Mouse (Mus musculus) layer of hippocampus, adult 6 months (tissue): ENCODE data around the gene Ptpn18. TPM values are rescaled to one million over a fixed set of nuclear protein-coding genes. Genes with fewer than 3 reads are reported as not detected.

ENCODE experiments used
- long read RNA-seq, 2 experiments: library from polyadenylated mRNA; unstranded; transcript quantifications; one replicate each; pipeline ENCODE4 v2.0.0; 2019 to 2020
- microRNA-seq: library from miRNA; unstranded; fragments of <30 nt; microRNA quantifications from one replicate; pipeline ENCODE4 v1.2.0, GENCODE M21; 2020
- polyA plus RNA-seq: library from polyadenylated mRNA; unstranded; fragments of <200 nt; fragmentation: Nextera tagmentation; gene quantifications from 2 replicates; pipeline ENCODE4 v1.2.3, GENCODE M21; 2021

Gene Ptpn18
- polyA plus RNA-seq, result 11.8 and 16.9 TPM in 2 replicates
- long read RNA-seq, experiment 1, partial matches to known transcripts, result 9 of 12 reads
- long read RNA-seq, experiment 1, other reads (novel, unspliced or antisense), result 1 of 12 reads
- long read RNA-seq, experiment 2, partial matches to known transcripts, result 0 of 1 reads
- long read RNA-seq, experiment 2, other reads (novel, unspliced or antisense), result 0 of 1 reads

DNA sequence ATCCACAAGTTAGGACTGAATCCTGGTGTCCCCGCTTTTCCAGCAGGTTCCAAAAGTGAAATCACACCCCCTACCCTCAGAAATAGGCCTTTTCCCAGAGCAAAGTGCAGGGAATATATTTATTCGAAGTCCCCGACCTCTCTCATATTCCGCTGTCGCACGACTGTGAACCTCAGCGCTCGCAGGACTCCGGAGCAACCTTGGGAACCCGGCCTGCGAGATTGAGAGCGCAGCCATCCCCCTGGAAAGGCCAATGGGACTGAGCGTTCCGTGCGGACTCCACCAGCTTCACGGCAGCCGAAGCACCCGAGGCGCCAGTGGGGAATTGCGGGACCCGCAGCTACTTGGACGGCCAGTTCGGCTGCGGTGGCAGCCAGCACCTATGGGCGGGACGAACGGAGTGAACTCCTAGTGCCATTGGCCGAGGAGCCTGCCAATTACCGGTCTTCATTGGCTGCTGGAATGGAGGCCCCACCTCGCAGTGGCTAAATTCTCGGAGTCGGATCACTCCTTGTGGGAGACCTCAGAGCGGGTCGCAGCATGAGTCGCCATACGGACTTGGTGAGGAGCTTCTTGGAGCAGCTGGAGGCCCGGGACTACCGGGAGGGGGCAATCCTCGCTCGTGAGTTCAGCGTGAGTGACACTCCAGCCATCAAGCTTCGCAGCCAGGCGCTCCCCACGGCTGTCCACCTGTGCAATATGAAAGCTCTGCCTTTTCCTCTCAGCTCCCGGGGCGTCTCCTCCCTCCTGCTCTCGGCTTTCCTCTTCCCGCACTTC lies at the start of gene Ptpn18:
Gene Ptpn18 (plus strand): TSS at position 479 of the 777 bp plus-strand sequence.

DNA sequence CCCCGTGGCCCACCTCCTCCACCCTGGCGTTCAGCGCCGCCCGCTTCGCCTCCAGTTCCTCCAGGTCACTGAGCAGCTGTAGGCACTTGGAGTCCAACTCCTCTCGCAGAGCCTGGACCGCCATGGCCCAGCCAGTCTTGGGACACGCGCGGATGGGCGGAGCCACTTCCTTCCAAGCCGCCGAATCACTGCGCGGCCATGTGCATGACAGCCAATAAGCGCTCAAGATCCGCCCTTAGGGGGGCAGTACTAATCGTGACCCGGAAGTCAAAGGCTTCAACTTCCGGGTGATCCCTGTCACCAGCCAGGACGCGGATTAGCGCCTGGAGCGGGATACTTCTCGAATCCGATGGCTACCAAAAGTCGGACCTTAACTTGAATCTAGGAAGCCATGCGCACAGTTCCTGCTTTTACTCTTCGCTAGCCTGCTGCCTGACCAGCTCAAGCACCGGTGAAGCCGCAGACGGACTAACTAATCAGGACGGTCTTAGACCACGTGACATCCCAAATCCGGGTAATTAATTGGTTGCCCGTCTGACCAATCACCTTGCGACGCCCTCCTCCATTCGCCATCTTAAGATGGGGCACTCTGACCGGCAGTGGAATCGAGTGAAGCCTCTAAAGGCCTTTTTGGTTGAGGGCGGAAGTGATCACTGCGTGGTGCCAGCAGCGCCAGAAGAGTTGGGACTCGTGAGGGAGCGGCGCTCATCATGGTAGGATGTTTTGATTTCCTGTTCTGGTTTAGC lies 20.2 kb upstream of the Ptpn18 start, which contains the start of the genes Ccdc115 and Imp4:
Gene Ccdc115 (minus strand): TSS at position 458 of the 746 bp plus-strand sequence.
Gene Imp4 (plus strand): TSS at position 637 of the 746 bp plus-strand sequence.

Small RNA genes lying within 50 kb of the gene (microRNA-seq; reads per million reads assigned to microRNA genes)
- 2.4 reads per million, percentile 5 among the genes with 10 or more reads in this experiment for gene Mir5103

Other genes starting within 250 kb of the Ptpn18 start
- 26.4 and 28.0 TPM in 2 replicates for gene Ccdc115, start 20.1 kb upstream of the Ptpn18 start, polyA plus RNA-seq
- gene Imp4, start 19.9 kb upstream of the Ptpn18 start, polyA plus RNA-seq, result 30.0 and 30.7 TPM in 2 replicates
- gene Prss39, start 38.6 kb downstream of the Ptpn18 start, polyA plus RNA-seq, result not detected in 2 replicates
- gene Cfc1, start 75.9 kb downstream of the Ptpn18 start, polyA plus RNA-seq, result not detected in 2 replicates
- not detected in 2 replicates for gene Prss40, start 101.2 kb downstream of the Ptpn18 start, polyA plus RNA-seq
- gene Amer3, start 119.9 kb downstream of the Ptpn18 start, polyA plus RNA-seq, result 4.3 and 4.8 TPM in 2 replicates